Mouse (Mus musculus) liver, embryonic 12.5 days (tissue): ENCODE results near the gene Poc1a. TPM values are rescaled to one million over a fixed set of nuclear protein-coding genes. Genes with fewer than 3 reads are reported as not detected.

Experiments
- ATAC-seq: fragments of 200-750 bp; cut with Nextera tagmentation; 2 replicates; pipeline ENCODE4 v1.8.0; 2017; ENCODE audit warnings: moderate number of reproducible peaks, mild to moderate bottlenecking, moderate library complexity
- H3K27ac ChIP-seq: fragments of 300-500 bp; sonication (generic); 2 replicates; pipeline ENCODE4 v1.5.1; 2016; ENCODE audit warnings: mild to moderate bottlenecking
- H3K27me3 ChIP-seq: fragments of 300-500 bp; sonication (generic); replicated peaks from 2 replicates; pipeline ENCODE4 v1.6.1; 2016; ENCODE audit warnings: mild to moderate bottlenecking, moderate library complexity
- H3K36me3 ChIP-seq: fragments of 300-500 bp; sonication (generic); 2 replicates; pipeline ENCODE4 v1.6.1; 2016; ENCODE audit warnings: mild to moderate bottlenecking, moderate library complexity
- H3K4me1 ChIP-seq: fragments of 300-500 bp; sonication (generic); 2 replicates; pipeline ENCODE4 v1.6.1; 2016
- H3K4me2 ChIP-seq: fragments of 300-500 bp; sonication (generic); 2 replicates; pipeline ENCODE4 v1.6.1; 2016; ENCODE audit warnings: mild to moderate bottlenecking, moderate library complexity
- H3K4me3 ChIP-seq: fragments of 300-500 bp; sonication (generic); 2 replicates; pipeline ENCODE4 v1.5.1; 2016; ENCODE audit warnings: mild to moderate bottlenecking, moderate library complexity
- H3K9ac ChIP-seq: fragments of 300-500 bp; sonication (generic); 2 replicates; pipeline ENCODE4 v1.6.1; 2016; ENCODE audit warnings: mild to moderate bottlenecking, moderate library complexity
- H3K9me3 ChIP-seq: fragments of 300-500 bp; sonication (generic); replicated peaks from 2 replicates; pipeline ENCODE4 v1.6.1; 2016; ENCODE audit warnings: mild to moderate bottlenecking, moderate library complexity
- WGBS: fragments of 180-500 bp; shearing (Covaris S2); methylation state at CpG from one replicate; pipeline ENCODE4 v1.1.7; 2016; ENCODE audit not compliant: insufficient replicate concordance; 5-methylcytosine and 5-hydroxymethylcytosine counted together
- polyA plus RNA-seq: library from polyadenylated mRNA; unstranded; fragments of >200 nt; fragmentation: Nextera tagmentation; extraction: Ambion mirVana; gene quantifications from 2 replicates; pipeline ENCODE4 v1.2.1, GENCODE M21; 2016

Poc1a gene
- polyA plus RNA-seq, 1 experiment from 2014 or later, result 29.0 TPM

GRCm38 (mm10) chr9:106305228-106305627 is 24.4 kb downstream of the Poc1a start:
- no peak overlapping the region for H3K27ac ChIP-seq
- no peak overlapping the region for H3K4me2 ChIP-seq
- H3K9ac ChIP-seq, result no peak overlapping the region
- no peak for ATAC-seq
- H3K4me1 ChIP-seq, result peaks cover 37% of the 10 kb centered on the region
- 78% methylated on average over 7 of the region's 7 CpGs for WGBS
- peaks cover 35% of the 10 kb centered on the region for H3K36me3 ChIP-seq
- no peaks in the 10 kb centered on the region for H3K27me3 ChIP-seq
- no peak overlapping the region for H3K4me3 ChIP-seq
- H3K9me3 ChIP-seq, result no peaks in the 10 kb centered on the region

- no peak overlapping the region for H3K9ac ChIP-seq
- no peaks in the 10 kb centered on the region for H3K27me3 ChIP-seq
- peaks cover 36% of the 10 kb centered on the region for H3K36me3 ChIP-seq
- WGBS, result 49% methylated on average over 8 of the region's 8 CpGs
- H3K9me3 ChIP-seq, result no peaks in the 10 kb centered on the region
- no peak overlapping the region for H3K27ac ChIP-seq
- peak; percentile 26 for ATAC-seq
- H3K4me3 ChIP-seq, result no peak overlapping the region
- peaks cover 30% of the 10 kb centered on the region for H3K4me1 ChIP-seq
- H3K4me2 ChIP-seq, result no peak overlapping the region
These were observed 25.9 kb downstream of the Poc1a start for GRCm38 (mm10) chr9:106306662-106307351.

- no peak for ATAC-seq
- 66% methylated on average over 5 of the region's 5 CpGs for WGBS
- no peaks in the 10 kb centered on the region for H3K27me3 ChIP-seq
- H3K9ac ChIP-seq, result no peak overlapping the region
- no peaks in the 10 kb centered on the region for H3K9me3 ChIP-seq
- no peak overlapping the region for H3K27ac ChIP-seq
- peaks cover 28% of the 10 kb centered on the region for H3K36me3 ChIP-seq
- H3K4me1 ChIP-seq, result peaks cover 19% of the 10 kb centered on the region
- no peak overlapping the region for H3K4me2 ChIP-seq
- no peak overlapping the region for H3K4me3 ChIP-seq
These were observed 27.3 kb downstream of the Poc1a start for GRCm38 (mm10) chr9:106308151-106308550.

- Histone ChIP-seq H3K4me2 (no peak overlapping the region), H3K4me1 (peaks cover 19% of the 10 kb centered on the region), H3K27ac (peak overlapping the region; percentile 55), H3K4me3 (no peak overlapping the region), H3K36me3 (peaks cover 28% of the 10 kb centered on the region), H3K9ac (no peak overlapping the region), H3K27me3 (no peaks in the 10 kb centered on the region), H3K9me3 (no peaks in the 10 kb centered on the region)
- no peak for ATAC-seq
- WGBS, result 85% methylated on average over 2 of the region's 2 CpGs
These were observed 27.7 kb downstream of the Poc1a start for GRCm38 (mm10) chr9:106308555-106308954.

DNA sequence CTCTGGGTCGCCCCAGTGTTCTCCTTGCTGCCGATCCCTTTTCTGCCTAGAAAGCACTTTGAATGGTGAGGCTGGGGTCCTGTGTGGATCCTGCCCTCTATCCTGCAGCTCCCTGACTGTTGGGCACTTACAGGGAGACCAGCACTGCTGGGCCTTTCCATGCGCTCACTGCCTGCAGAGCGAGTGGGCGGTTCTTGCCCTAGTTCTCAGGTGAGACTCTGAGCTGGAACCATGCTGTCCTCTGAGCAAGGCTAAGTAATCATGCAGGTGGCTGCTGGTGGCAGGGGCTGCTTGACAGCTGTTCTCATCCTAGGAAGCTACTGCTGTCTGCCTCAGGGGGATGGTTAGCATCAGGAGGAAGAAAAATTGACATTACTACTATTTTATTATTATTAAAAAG is 28.1 kb downstream of the Poc1a start:
- Histone ChIP-seq H3K9me3 (no peaks in the 10 kb centered on the region), H3K9ac (no peak overlapping the region), H3K4me1 (peaks cover 19% of the 10 kb centered on the region), H3K27me3 (no peaks in the 10 kb centered on the region), H3K4me2 (0 out of 2 replicates have a peak overlapping the region, but pooled peaks have one; percentile 8), H3K27ac (peak overlapping the region; percentile 55), H3K36me3 (peaks cover 28% of the 10 kb centered on the region), H3K4me3 (no peak overlapping the region)
- 79% methylated on average over 5 of the region's 5 CpGs for WGBS
- ATAC-seq, result no peak

DNA sequence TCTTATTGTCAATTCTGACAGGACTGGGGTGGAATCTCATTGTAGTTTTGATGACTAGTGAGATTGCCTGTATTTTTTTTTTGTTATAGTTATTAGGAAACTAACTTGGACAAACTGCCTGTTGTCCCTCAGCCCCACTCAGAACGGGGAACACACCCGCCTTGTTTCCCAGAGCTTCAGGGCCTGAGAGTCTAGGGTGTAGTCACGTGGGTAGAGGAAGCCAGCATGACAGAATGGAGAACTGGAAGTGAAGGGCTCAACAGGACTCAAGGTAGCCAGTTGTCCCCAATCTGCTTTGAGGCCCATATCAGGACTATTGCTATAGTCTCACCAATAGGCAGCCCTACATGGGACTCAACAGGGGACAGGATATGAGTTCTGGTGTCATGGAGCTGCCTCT is 29.0 kb downstream of the Poc1a start:
- no peaks in the 10 kb centered on the region for H3K27me3 ChIP-seq
- H3K4me2 ChIP-seq, result no peak overlapping the region
- peaks cover 28% of the 10 kb centered on the region for H3K36me3 ChIP-seq
- peaks cover 15% of the 10 kb centered on the region for H3K4me1 ChIP-seq
- H3K9me3 ChIP-seq, result no peaks in the 10 kb centered on the region
- H3K4me3 ChIP-seq, result no peak overlapping the region
- no peak overlapping the region for H3K27ac ChIP-seq
- H3K9ac ChIP-seq, result no peak overlapping the region
- ATAC-seq, result no peak
- 53% methylated on average over 3 of the region's 3 CpGs for WGBS

GRCm38 (mm10) chr9:106311625-106312191 is 30.8 kb downstream of the Poc1a start:
- Histone ChIP-seq H3K4me2 (no peak overlapping the region), H3K4me1 (peaks cover 7% of the 10 kb centered on the region), H3K9ac (no peak overlapping the region), H3K9me3 (no peaks in the 10 kb centered on the region), H3K4me3 (no peak overlapping the region), H3K27me3 (no peaks in the 10 kb centered on the region), H3K27ac (no peak overlapping the region), H3K36me3 (peaks cover 24% of the 10 kb centered on the region)
- WGBS, result 73% methylated on average over 10 of the region's 10 CpGs
- no peak for ATAC-seq

DNA sequence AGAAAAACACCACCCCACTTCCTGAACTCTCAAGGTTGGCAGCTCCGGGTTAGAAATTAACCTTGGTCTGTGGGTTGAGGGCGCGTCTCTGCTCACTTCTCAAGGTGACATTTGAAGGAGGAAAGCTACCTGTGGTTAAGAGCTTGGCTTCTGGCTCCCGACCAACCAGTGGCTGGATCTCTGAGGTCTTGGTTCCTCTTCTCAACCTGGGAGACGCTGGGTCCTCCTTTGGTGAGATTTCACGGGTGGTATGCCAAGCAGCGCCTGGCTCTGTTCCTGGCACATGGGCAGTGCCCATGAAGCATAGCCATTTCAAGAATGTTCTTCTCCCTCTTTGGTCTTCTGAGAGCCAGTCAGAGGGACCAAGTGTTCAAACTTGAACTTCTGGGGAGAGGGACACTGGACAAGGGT is 32.1 kb downstream of the Poc1a start:
- H3K4me3 ChIP-seq, result no peak overlapping the region
- no peak overlapping the region for H3K4me2 ChIP-seq
- 85% methylated on average over 7 of the region's 7 CpGs for WGBS
- peaks cover 10% of the 10 kb centered on the region for H3K4me1 ChIP-seq
- H3K27me3 ChIP-seq, result no peaks in the 10 kb centered on the region
- no peak for ATAC-seq
- no peaks in the 10 kb centered on the region for H3K9me3 ChIP-seq
- H3K36me3 ChIP-seq, result peaks cover 17% of the 10 kb centered on the region
- H3K9ac ChIP-seq, result no peak overlapping the region
- no peak overlapping the region for H3K27ac ChIP-seq

GRCm38 (mm10) chr9:106314196-106314595 is 33.3 kb downstream of the Poc1a start:
- no peak for ATAC-seq
- WGBS, result 81% methylated on average over 3 of the region's 3 CpGs
- Histone ChIP-seq H3K36me3 (peaks cover 5% of the 10 kb centered on the region; the same call in 1 of the 2 replicates), H3K27me3 (no peaks in the 10 kb centered on the region), H3K4me3 (no peak overlapping the region), H3K9ac (no peak overlapping the region), H3K27ac (no peak overlapping the region), H3K4me2 (no peak overlapping the region), H3K4me1 (peaks cover 14% of the 10 kb centered on the region), H3K9me3 (no peaks in the 10 kb centered on the region)

GRCm38 (mm10) chr9:106318074-106318473 is 37.2 kb downstream of the Poc1a start:
- Histone ChIP-seq H3K9me3 (no peaks in the 10 kb centered on the region), H3K9ac (no peak overlapping the region)
- 50% methylated on average over 2 of the region's 2 CpGs for WGBS

GRCm38 (mm10) chr9:106319095-106319494 is 38.2 kb downstream of the Poc1a start:
- Histone ChIP-seq H3K4me2 (no peak overlapping the region), H3K36me3 (0 out of 2 replicates have a peak, but pooled peaks cover 3% of the 10 kb centered on the region), H3K4me1 (peaks cover 26% of the 10 kb centered on the region), H3K9me3 (no peaks in the 10 kb centered on the region), H3K4me3 (no peak overlapping the region), H3K9ac (no peak overlapping the region), H3K27ac (peak overlapping the region; percentile 13; the same call in 1 of the 2 replicates), H3K27me3 (no peaks in the 10 kb centered on the region)
- no peak; the same call in 1 of the 2 replicates for ATAC-seq
- 51% methylated on average over 2 of the region's 2 CpGs for WGBS

More at GRCm38 (mm10) chr9:106318074-106318473, 37.2 kb downstream of the Poc1a start:
- Histone ChIP-seq H3K27ac (no peak overlapping the region), H3K36me3 (0 out of 2 replicates have a peak, but pooled peaks cover 3% of the 10 kb centered on the region), H3K4me1 (peaks cover 26% of the 10 kb centered on the region), H3K27me3 (no peaks in the 10 kb centered on the region), H3K4me2 (no peak overlapping the region), H3K4me3 (no peak overlapping the region)
- ATAC-seq, result 0 out of 2 replicates have a peak, but pooled peaks have one; percentile 30

DNA sequence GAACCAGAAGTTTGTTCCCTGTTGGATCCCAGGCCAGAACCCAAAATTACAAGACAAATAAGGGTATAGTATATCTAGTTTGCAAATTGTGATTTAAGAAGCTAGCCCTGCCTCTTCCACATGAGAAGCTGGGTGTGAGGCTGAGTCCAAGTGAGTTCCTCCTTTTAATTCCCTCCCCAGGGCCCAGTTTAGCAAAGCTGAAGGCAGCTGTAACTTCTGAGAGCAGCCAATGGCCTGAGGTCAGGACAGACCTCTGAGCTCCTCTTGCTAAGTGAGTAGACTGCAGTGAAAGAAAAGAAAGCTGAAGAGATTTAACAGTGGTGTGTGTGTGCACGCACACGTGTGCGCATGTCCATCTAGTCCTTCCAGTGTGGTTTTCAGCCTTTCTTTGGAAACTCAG is 41.6 kb downstream of the Poc1a start:
- H3K9me3 ChIP-seq, result no peaks in the 10 kb centered on the region
- ATAC-seq, result no peak
- H3K4me1 ChIP-seq, result peaks cover 25% of the 10 kb centered on the region
- no peak overlapping the region for H3K9ac ChIP-seq
- peaks cover 11% of the 10 kb centered on the region; the same call in 1 of the 2 replicates for H3K36me3 ChIP-seq
- H3K4me2 ChIP-seq, result no peak overlapping the region
- H3K27me3 ChIP-seq, result no peaks in the 10 kb centered on the region
- WGBS, result 89% methylated on average over 3 of the region's 3 CpGs
- no peak overlapping the region for H3K27ac ChIP-seq
- no peak overlapping the region for H3K4me3 ChIP-seq
